Mouse (Mus musculus) cerebellum, adult 18-20 months (tissue): Measurements from ENCODE around the gene Wnt3a.
A peak's percentile ranks its signal among the peaks of the same experiment; 100 is the strongest.
"Not testable (repeated sequence)": the region's sequence is repeated elsewhere in the genome, so short reads cannot be mapped to it uniquely, and the experiment has no call there.

Source experiments
- DNase-seq, 2 experiments: peaks; one replicate each; pipeline ENCODE4 v3.0.0; 2021

Gene Wnt3a

GRCm38 (mm10) chr11:59218389-59218998 is 72.1 kb downstream of the Wnt3a start:
- no peak for DNase-seq

GRCm38 (mm10) chr11:59216955-59217354 is 73.6 kb downstream of the Wnt3a start:
- no peak for DNase-seq

- no peak for DNase-seq
These were observed 77.6 kb downstream of the Wnt3a start for GRCm38 (mm10) chr11:59212892-59213494.

- not testable (repeated sequence) for DNase-seq
These were observed 78.2 kb downstream of the Wnt3a start for GRCm38 (mm10) chr11:59212320-59212719.

- DNase-seq: not testable (repeated sequence)
These were observed 79.0 kb downstream of the Wnt3a start for GRCm38 (mm10) chr11:59211561-59211960.

- DNase-seq: no peak
These were observed 80.5 kb downstream of the Wnt3a start for GRCm38 (mm10) chr11:59210020-59210419.

- DNase-seq: peak in 1 of 2 experiments; percentile 39
These were observed 81.0 kb downstream of the Wnt3a start for GRCm38 (mm10) chr11:59209580-59209979.

- DNase-seq: peak; percentile 63 to 70
These were observed 81.5 kb downstream of the Wnt3a start for GRCm38 (mm10) chr11:59209003-59209441.

- DNase-seq: peak; percentile 90 to 97
These were observed 82.3 kb downstream of the Wnt3a start, which contains the start of gene 2310033P09Rik for GRCm38 (mm10) chr11:59208153-59208831. 2310033P09Rik (plus strand) TSS chr11:59208321.

GRCm38 (mm10) chr11:59202081-59202995 is 88.2 kb downstream of the Wnt3a start, which contains the start of gene Mrpl55:
Mrpl55 (plus strand) TSS chr11:59202486.
- DNase-seq: peak; percentile 93 to 95

- DNase-seq: no peak
These were observed 89.1 kb downstream of the Wnt3a start for GRCm38 (mm10) chr11:59201216-59202002.
